Mouse (Mus musculus) cerebellum, adult 8-10 months (tissue): ENCODE measurements at regions not wholly inside any gene's neighbourhood (a gene's known extent, or its start where the extent isn't known, plus 50 kb on each side); places are given as distances from the start of the nearest gene placed in this dataset.

ENCODE experiments used
- DNase-seq: peaks from one replicate; pipeline ENCODE4 v3.0.0; 2022

- DNase-seq = no peak
Observed at GRCm38 (mm10) chr11:33061570-33061969, 85.6 kb downstream of the Fgf18 start.

- DNase-seq = no peak
Observed at GRCm38 (mm10) chr11:33060352-33060751, 86.8 kb downstream of the Fgf18 start.

- no peak for DNase-seq
Observed at GRCm38 (mm10) chr11:33050216-33050615, 97.0 kb downstream of the Fgf18 start.

- no peak for DNase-seq
Observed at GRCm38 (mm10) chr11:33039854-33040792, 107.1 kb downstream of the Fgf18 start.

GRCm38 (mm10) chr11:33036367-33036766 lies 110.8 kb downstream of the Fgf18 start:
- no peak for DNase-seq

- no peak for DNase-seq
Observed at GRCm38 (mm10) chr11:33028920-33029319, 118.3 kb downstream of the Fgf18 start.

GRCm38 (mm10) chr11:33027121-33027520 lies 120.1 kb downstream of the Fgf18 start:
- no peak for DNase-seq

- no peak for DNase-seq
Observed at GRCm38 (mm10) chr11:33013229-33014185, 133.7 kb downstream of the Fgf18 start.

GRCm38 (mm10) chr11:33012384-33013160 lies 134.6 kb downstream of the Fgf18 start:
- DNase-seq = no peak

- DNase-seq = no peak
Observed at GRCm38 (mm10) chr11:33008611-33009010, 138.6 kb downstream of the Fgf18 start.

- no peak for DNase-seq
Observed at GRCm38 (mm10) chr11:33007826-33008530, 139.2 kb downstream of the Fgf18 start.

GRCm38 (mm10) chr11:33007366-33007765 lies 139.8 kb downstream of the Fgf18 start:
- DNase-seq = no peak

- DNase-seq = no peak
Observed at GRCm38 (mm10) chr11:33005183-33005582, 142.0 kb downstream of the Fgf18 start.

GRCm38 (mm10) chr11:33004603-33005002 lies 142.6 kb downstream of the Fgf18 start:
- DNase-seq = no peak

GRCm38 (mm10) chr11:32999684-33000255 lies 147.4 kb downstream of the Fgf18 start:
- no peak for DNase-seq

- DNase-seq = no peak
Observed at GRCm38 (mm10) chr11:32998687-32999605, 148.3 kb downstream of the Fgf18 start.

- no peak for DNase-seq
Observed at GRCm38 (mm10) chr11:32994391-32994790, 152.8 kb downstream of the Fgf18 start.

- DNase-seq = no peak
Observed at GRCm38 (mm10) chr11:32993439-32993838, 153.8 kb downstream of the Fgf18 start.

- no peak for DNase-seq
Observed at GRCm38 (mm10) chr11:32991036-32991616, 156.1 kb downstream of the Fgf18 start.

GRCm38 (mm10) chr11:32990201-32990600 lies 157.0 kb downstream of the Fgf18 start:
- no peak for DNase-seq
